Mouse (Mus musculus) embryo, embryonic 11.5 days (tissue): ENCODE data around the gene Slc1a2.

ENCODE experiments used
- DNase-seq: peaks from one replicate; pipeline ENCODE4 v3.0.0-alpha.2; 2012; ENCODE audit warnings: low read depth, low spot score

Gene Slc1a2

DNA sequence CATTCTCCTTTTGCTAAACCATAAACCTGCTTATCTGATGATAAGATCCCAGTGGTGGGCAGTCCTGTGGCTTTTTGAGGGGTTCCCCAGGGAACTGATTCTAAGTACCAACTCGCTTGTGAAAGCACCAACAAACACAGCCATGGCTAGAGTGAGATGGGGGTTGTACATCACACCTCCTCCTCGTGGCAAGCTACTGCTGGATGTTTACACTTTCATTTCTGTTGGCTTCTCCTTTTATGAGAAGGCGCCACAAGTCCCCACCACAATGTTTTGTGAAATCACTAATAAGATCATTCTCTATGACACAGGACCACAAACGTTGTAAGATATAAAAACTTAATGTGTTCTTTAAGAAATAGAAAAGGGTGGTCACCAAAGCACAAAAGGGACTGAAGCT, 154.3 kb downstream of the Slc1a2 start:
- no peak for DNase-seq

DNA sequence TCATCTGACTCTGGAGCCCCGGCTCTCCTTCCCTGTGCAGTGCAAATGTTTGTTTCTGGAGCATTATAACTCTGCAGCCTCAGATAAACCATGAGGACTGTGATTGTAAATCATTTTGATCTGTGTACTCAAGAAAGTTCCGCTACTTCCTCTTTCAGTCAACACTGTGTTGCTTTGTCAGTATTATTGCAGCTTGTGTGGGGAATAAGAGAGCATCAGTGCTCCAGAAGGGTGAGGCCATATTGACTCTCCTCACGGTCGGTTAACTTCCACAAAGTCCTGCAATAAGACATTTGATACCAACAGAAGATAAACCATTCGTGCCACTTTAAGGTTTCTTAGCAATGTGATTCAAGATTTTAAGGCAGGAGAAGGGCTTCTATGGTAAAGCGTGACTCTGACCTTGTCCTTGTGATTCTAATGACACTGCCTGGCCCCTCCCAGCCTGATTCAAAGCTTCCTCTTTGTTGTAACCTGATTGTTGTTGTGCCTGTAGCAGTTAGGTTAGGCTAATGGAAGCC, 156.9 kb downstream of the Slc1a2 start:
- no peak for DNase-seq

DNA sequence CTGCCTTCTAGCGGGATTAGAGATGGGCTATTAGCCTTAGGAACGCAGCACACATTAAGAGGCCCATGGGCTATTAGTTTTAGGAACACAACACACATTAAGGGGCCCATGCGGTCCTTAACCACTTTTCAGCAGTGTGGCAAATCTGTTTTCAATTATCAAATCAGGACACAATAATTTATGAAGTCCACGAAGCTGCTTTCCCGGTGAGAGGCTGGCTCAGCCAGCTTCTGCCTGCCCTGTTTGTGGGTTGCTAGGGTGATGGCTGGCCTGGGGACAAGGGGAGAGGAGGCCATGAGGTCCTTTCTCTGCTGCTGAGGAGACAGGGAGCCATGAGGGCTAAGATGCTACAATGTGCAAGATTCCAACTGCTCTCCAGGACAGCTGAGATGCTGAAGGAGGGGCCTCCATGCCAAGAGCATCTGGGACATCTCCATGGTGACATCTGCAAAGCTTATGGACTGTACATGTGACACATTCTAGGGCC, 161.8 kb downstream of the Slc1a2 start:
- DNase-seq, result peak; percentile 34

DNA sequence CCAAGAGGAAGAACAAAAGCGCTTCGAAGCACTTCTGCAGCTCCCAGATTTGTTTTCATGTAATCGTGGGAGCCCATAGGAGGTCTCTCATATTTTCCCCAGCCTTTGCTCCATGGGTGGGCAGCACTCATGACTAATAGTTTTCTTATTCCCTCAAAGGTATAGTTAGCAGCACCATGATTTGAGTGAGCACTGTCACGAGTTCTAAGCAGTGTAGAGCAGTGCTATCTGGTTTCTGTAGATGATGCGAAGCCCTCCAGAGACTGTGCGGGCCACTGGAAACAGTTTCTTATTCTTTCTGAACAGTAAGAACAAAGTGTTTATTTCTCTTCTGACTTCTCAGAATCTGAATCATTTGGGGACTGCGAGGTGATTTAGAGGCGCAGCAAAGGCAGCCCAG, 162.3 kb downstream of the Slc1a2 start:
- no peak for DNase-seq

DNA sequence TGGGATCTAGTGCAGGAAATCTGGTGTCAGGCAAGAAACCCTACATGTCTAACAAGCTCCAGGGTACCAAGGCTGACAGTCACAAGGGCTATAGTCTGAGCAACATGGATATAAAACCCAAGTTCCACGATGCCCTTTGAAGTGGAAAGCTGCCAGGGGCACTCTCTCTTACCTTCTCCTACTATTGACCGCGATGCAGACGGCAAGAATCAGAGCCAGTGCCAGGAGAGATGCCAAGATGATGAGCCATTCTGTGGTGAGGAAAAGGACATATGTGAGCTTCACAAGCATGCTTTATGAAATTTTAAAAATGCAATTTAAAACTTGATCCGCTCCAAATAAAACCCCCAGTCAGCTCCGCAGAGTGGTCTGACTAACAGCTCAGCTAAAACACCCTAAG, 163.6 kb downstream of the Slc1a2 start:
- no peak for DNase-seq

DNA sequence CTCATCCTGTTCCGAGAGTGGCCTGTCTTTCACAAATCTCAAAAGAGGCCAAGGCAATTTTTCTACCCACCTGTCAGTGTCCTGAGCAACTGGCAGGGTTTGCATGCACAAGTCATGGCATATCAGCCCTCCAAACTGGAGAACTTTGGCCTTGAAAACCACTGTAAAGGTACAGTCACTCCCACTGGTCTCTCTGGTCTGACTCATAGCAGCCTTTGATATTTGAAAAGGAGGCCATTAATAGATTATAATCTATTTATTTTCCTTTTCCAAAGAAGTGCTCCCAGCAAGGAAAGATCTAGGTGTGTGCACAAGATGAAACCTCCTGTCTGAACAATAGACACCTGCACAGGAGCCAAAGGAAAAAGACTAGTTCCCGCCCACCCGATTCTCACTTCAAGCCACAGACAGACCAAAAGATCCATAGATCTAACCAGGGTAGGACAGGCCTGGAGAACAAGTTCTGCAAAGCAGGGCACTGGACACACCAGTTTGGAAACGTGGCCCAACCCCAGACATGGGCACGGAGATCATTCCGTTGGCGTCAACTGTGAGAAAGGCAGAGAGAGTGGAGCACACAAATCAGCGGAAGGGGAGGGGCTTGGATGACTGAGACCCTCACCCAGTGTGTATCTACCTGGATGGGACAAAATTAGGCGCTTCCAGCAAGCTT, 167.6 kb downstream of the Slc1a2 start:
- DNase-seq, result no peak

DNA sequence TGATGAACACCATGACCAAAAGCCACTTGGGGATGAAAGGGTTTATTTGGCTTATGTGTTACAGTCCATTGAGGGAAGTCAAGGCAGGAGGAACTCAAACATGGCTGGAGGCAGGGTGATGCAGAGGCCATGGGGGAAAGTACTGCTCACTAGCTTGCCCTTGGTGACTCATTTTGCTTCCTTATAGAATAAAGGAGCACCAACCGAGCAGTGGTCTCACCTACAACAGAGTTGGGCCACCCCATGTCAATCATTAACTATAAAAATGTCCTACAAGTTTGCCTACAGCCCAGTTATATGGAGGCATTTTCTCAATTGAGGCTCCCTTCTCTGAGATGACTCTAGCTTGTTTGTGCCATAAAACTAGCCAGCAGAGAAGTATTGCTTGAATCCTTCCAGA, 169.4 kb downstream of the Slc1a2 start:
- DNase-seq, result no peak

DNA sequence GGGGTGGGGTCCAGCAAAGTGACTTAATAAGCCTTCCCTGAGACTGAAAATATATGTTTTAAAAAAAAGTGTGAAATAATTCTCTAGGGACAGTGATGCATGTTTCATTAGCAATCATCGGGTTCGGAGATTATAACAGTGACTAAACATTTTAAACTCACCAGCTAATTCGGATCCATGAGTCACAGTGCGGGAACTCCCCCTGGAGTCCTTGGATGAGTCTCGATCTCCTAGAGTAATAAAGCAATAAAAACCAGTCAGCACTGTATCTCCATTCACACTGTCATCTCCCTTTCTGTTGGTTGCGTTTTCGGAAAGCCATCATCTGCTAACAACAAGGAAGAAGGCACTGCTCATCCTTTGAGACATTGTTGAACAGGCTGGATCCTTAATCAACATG, 169.9 kb downstream of the Slc1a2 start:
- no peak for DNase-seq

DNA sequence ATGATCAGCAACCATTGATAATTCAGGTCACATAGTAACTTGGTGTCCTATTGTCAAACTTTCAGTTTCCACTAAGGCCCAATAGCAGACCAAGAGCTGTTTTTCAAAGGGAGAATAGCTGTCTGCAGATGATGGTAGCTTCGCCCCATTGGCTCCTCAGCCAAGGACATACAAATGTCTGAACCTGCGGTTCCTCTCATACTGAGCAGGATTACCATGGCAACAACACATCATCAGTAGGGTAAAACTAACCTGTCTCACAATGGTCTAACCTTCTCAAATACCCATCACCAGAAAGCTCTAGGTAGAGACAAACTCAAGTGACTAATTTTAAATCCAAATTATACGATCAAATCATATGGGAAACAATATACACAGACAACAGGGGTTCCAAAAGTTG, 170.7 kb downstream of the Slc1a2 start:
- no peak for DNase-seq

DNA sequence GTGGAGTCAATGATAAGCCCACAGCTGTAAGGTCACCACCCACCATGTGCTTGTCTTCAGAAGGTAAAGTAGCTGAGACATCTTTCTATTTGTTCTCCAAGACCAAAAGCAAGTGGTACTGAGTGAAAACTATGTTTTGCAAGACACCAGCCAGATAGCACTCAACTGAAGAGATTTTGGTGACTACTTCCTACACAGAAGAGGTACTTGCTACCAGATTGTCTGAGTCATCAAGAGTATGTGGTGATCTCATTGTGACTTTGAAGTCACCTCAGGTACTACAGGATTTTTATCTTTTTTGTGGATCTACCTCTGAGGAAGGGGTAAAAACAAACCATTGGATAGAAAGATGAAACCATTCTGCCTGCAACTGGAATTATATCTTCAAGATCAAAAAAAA, 173.1 kb downstream of the Slc1a2 start:
- DNase-seq, result no peak

DNA sequence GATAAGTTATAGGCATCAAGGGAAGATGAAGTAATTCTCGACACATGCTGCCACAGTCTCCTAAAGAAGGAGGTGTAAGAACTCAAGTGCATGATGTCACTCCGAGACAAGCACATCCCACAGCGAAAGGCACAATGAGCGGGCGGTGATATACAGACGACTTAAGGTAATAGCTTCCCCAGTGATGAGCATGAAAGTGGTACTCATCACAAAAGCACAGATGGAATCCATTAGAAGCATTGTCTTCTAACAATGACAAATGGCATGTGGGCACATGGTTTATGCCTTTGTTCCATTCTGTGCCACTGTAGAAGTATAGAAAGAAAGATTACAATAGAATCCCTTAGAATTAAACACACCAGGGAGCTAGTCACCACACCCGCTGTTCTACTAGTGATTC, 179.7 kb downstream of the Slc1a2 start:
- DNase-seq, result no peak
